Mouse (Mus musculus) bone marrow, adult 2 months (tissue): ENCODE data around the gene Srsf12. TPM values are rescaled to one million over a fixed set of nuclear protein-coding genes. Genes with fewer than 3 reads are reported as not detected.
A peak's percentile ranks its signal among the peaks of the same experiment; 100 is the strongest.

Source experiments
- H3K27ac ChIP-seq: fragments of 200-500 bp; 2 replicates; pipeline ENCODE4 v1.5.1; 2012; ENCODE audit warnings: low read depth, mild to moderate bottlenecking, control low read depth, inconsistent platforms, low read length; ENCODE audit not compliant: control insufficient read depth, poor library complexity, insufficient read depth
- H3K4me1 ChIP-seq: fragments of 200-500 bp; 2 replicates; pipeline ENCODE4 v1.6.1; 2011; ENCODE audit warnings: low read length; ENCODE audit not compliant: control insufficient read depth, insufficient read depth
- H3K4me3 ChIP-seq: fragments of 200-500 bp; replicated peaks from 2 replicates; pipeline ENCODE3; 2011; ENCODE audit warnings: mild to moderate bottlenecking, low read depth, low read length, control low read depth; ENCODE audit not compliant: control insufficient read depth
- CTCF ChIP-seq: fragments of 200-500 bp; IDR thresholded peaks from 2 replicates; pipeline ENCODE4 v1.5.1; 2011; ENCODE audit warnings: low read length, control low read depth; ENCODE audit not compliant: control insufficient read depth, insufficient read depth
- POLR2A ChIP-seq: fragments of 200-500 bp; IDR thresholded peaks from 2 replicates; pipeline ENCODE4 v1.6.1; 2011; ENCODE audit warnings: low read depth, mild to moderate bottlenecking, control low read depth, low read length, borderline replicate concordance; ENCODE audit not compliant: control insufficient read depth
- WGBS: fragments of 180-500 bp; shearing (Covaris S2); methylation state at CpG from one replicate; pipeline ENCODE4 v1.1.7; 2018; 5-methylcytosine and 5-hydroxymethylcytosine counted together
- polyA plus RNA-seq: library from polyadenylated mRNA; stranded (reverse); fragments of >200 nt; gene quantifications from 2 replicates; pipeline ENCODE4 v1.2.4, GENCODE M21; 2011; ENCODE audit warnings: low replicate concordance; ENCODE audit not compliant: missing spikeins, insufficient read depth, insufficient read length

The Srsf12 gene
- polyA plus RNA-seq, result 0.85 TPM in 1 of 2 replicates, not detected in the other

DNA sequence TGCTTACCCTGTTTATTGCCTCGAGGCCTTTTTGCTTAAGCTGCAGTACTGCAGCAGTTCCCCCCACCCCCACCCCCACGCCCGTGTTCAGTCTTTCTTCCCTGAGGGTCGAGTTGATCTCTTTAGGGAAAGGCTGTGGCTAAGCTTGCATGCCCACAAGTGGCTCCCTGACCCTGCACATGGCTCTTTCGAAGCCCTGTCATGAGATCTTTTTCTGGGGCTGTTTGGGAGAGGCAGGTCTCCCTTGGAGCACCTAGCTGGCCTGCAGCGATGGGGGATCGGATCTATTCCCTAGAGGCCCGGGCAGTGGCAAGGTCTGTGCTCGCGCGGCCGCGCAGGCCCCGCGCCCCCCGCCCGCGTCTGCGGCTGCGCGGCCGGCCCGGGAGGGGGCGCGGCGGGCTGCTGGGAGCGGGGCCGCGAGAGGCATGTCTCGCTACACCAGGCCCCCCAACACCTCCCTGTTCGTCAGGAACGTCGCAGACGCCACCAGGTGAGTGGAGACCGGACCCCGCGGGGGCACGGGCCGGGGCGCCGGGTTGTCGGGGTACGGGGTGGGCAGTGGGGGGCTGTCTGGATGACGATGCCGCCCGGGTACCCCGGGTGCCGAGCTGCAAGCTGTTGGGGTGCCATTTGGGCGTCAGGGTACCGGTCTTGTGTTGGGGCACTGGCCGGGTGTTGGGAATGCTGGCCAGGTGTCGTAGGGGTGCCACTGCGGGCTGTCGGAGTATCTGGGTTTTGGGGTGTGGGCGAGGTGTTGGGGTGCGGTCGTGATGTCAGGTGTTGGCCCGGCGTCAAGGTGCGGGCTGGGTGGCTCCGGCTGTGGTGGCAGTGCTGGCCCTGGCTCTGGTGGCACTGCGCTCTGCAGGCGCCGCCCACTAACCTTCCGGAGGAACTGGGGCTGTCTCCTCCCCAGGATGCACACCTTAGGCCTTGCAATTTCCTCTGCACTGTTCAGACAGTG lies at the start of gene Srsf12:
TSS of gene Srsf12 (plus strand) at position 111 of the 961 bp plus-strand sequence.
- WGBS, result 4% methylated on average over 65 of the region's 65 CpGs
- TF ChIP-seq POLR2A, result no peak
- no peak for TF ChIP-seq CTCF
- no peaks in the 10 kb centered on the region for H3K4me1 ChIP-seq
- H3K4me3 ChIP-seq, result no peak within 1 kb of the TSS
- no peak within 1 kb of the TSS for H3K27ac ChIP-seq

DNA sequence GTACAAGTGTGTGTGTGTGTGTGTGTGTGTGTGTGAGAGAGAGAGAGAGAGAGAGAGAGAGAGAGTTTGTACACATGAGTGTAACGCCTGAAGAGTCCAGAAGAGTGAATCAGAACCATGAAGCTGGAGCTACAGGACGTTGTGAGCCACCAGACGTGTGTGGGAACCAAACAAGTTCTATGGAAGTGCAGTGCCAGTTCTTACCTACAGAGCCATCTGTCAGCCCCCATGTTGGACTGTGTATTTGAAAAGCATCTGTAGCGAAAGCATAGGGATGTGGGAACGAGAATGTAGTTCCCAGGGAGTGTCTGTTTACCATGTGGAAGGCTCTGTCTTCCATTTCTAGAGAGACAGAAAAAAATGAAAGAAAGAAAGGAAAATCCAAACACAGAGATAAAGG lies 25.3 kb upstream of the Srsf12 start:
- no peak overlapping the region for H3K4me3 ChIP-seq
- 86% methylated on average over 5 of the region's 5 CpGs for WGBS
- TF ChIP-seq CTCF (no peak), POLR2A (no peak)
- H3K27ac ChIP-seq, result no peak overlapping the region
- no peaks in the 10 kb centered on the region for H3K4me1 ChIP-seq

- 26% methylated on average over 9 of the region's 9 CpGs for WGBS
- TF ChIP-seq CTCF (no peak), POLR2A (no peak)
- no peaks in the 10 kb centered on the region for H3K4me1 ChIP-seq
- H3K27ac ChIP-seq, result no peak overlapping the region
- H3K4me3 ChIP-seq, result no peak overlapping the region
These were observed 20.6 kb upstream of the Srsf12 start for GRCm38 (mm10) chr4:33188164-33188563.

DNA sequence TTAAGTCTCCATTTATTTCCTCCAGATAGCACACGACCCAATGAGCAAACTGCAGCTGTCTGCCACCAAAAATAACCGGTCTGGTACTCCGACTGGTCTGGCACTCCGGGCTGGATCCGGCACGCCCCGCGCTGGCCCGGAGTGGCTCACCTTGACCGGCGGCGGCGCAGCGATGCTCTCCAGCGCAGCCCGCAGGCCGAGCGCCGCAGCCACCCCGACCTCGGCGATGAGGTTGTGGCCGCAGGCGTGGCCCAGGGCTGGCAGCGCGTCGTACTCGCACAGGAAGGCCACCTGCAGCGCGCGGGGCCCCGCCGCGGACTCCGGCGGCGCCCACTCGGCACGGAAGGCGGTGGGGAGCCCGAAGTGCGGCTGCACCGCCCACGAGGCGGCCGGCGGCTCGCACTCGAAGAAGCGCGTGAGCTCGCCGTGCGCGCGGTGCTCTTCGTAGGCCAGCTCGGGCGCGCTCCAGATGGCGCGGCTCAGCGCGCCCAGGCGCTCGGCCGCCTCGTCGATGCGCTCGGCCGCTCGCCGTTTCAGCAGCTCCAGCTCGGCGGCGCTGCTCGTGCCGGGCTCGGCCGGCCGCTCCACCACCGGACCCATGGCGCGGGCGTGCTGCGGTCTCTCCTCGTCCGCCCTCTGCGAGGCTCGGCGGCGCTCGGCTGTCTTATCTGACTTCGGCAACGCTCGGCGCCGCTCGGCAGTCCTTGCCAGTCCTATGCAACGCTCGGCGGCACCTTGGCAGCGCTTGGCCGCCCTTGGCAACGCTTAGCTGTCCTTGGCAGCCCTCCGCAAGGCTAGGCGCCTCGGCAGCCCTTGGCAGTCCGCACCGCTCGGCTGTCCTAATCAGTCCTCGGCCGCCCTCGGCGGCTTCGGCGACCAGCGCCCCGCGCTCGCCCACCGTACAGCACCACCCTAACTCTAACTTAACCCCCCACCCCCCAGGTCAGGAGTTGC lies 19.7 kb upstream of the Srsf12 start:
- no peaks in the 10 kb centered on the region for H3K4me1 ChIP-seq
- under 1% methylated on average over 123 of the region's 123 CpGs for WGBS
- peak overlapping the region; percentile 21; the same call in 1 of the 2 replicates for H3K27ac ChIP-seq
- peak overlapping the region; percentile 7 for H3K4me3 ChIP-seq
- TF ChIP-seq CTCF (no peak), POLR2A (no peak)

GRCm38 (mm10) chr4:33189735-33190036 lies 19.1 kb upstream of the Srsf12 start, which contains the start of gene Pm20d2:
Gene Pm20d2 (minus strand): TSS chr4:33189737.
- H3K27ac ChIP-seq, result peak within 1 kb of the TSS; percentile 21; the same call in 1 of the 2 replicates
- WGBS, result 15% methylated on average over 6 of the region's 6 CpGs
- H3K4me1 ChIP-seq, result no peaks in the 10 kb centered on the region
- H3K4me3 ChIP-seq, result peak within 1 kb of the TSS; percentile 7
- TF ChIP-seq CTCF (no peak), POLR2A (no peak)

DNA sequence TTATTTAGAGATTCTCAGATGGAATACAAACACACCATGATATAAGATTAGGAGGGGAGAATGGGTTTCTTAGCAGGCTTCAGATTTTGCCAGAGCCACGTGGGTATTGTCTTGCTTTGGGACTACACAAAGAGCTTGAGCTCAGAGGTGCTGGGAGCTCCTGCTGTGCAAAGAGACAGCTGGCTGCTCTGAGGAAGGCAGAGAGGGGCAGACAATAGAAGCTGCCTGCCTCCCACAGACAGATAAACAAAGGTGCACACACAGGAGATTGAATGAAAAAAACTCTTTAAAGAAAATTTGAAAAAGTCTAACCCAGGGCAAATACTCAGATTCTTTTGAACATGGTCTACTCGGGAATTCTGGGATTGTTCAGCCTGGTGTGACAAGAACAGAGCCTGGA lies 10.7 kb upstream of the Srsf12 start:
- Histone ChIP-seq H3K27ac (no peak overlapping the region), H3K4me1 (no peaks in the 10 kb centered on the region), H3K4me3 (no peak overlapping the region)
- 43% methylated on average over 2 of the region's 2 CpGs for WGBS
- TF ChIP-seq POLR2A, result no peak
- TF ChIP-seq CTCF, result no peak

GRCm38 (mm10) chr4:33204682-33205081 lies 4.1 kb upstream of the Srsf12 start:
- Histone ChIP-seq H3K27ac (no peak overlapping the region), H3K4me3 (no peak overlapping the region), H3K4me1 (no peaks in the 10 kb centered on the region)
- WGBS, result 16% methylated on average over 4 of the region's 4 CpGs
- TF ChIP-seq CTCF (peak; percentile 83), POLR2A (no peak)

DNA sequence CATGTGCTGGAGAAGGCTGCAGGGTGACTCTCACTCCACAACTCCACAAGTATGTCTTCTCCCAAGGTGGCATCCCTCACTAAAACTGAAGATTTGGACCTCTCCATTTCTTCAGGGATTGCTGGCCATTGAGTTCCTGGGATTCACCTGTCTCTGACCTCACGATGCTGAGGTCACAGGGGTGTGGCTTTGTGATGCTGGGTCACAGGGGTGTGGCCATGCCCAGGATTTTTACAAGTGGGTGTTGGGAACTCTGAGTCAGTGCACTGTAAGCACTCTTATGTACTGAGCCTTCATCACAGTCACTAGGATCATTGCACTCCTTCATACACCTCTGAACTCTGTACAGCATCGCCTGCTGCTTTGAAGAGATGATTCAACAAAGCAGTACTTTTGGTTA lies 1.2 kb upstream of the Srsf12 start:
- TF ChIP-seq CTCF (no peak), POLR2A (no peak)
- no peak overlapping the region for H3K27ac ChIP-seq
- H3K4me3 ChIP-seq, result no peak overlapping the region
- H3K4me1 ChIP-seq, result no peaks in the 10 kb centered on the region
- 76% methylated on average over 2 of the region's 2 CpGs for WGBS
